Mouse (Mus musculus): ENCODE results near the gene Tcam1. TPM values are rescaled to one million over a fixed set of nuclear protein-coding genes. Genes with fewer than 3 reads are reported as not detected.

Gene Tcam1
- total RNA-seq, 4 experiments from 2014 or later, result 0.07 to 0.13 (median 0.12) TPM; not detected in 1

GRCm38 (mm10) chr11:106318406-106319366, 42.2 kb downstream of the Tcam1 start:
- DNase-seq (ENCODE audit: low spot score in 2 of 2), result no peak

- no peak for DNase-seq (ENCODE audit: low spot score in 2 of 2)
These were observed 48.4 kb downstream of the Tcam1 start for GRCm38 (mm10) chr11:106324858-106325257.

GRCm38 (mm10) chr11:106325566-106326206, 49.2 kb downstream of the Tcam1 start:
- DNase-seq (ENCODE audit: low spot score in 2 of 2), result no peak

GRCm38 (mm10) chr11:106326475-106326874, 50.0 kb downstream of the Tcam1 start:
- no peak for DNase-seq (ENCODE audit: low spot score in 2 of 2)

- peak in 1 of 2 experiments; percentile 75 for DNase-seq (ENCODE audit: low spot score in 2 of 2)
These were observed 52.0 kb downstream of the Tcam1 start for GRCm38 (mm10) chr11:106328521-106328920.

- DNase-seq (ENCODE audit: low spot score in 2 of 2), result no peak
These were observed 52.7 kb downstream of the Tcam1 start for GRCm38 (mm10) chr11:106329128-106329527.

- no peak for DNase-seq (ENCODE audit: low spot score in 2 of 2)
These were observed 53.2 kb downstream of the Tcam1 start for GRCm38 (mm10) chr11:106329682-106330081.

GRCm38 (mm10) chr11:106332458-106332857, 56.0 kb downstream of the Tcam1 start:
- DNase-seq (ENCODE audit: low spot score in 2 of 2), result peak in 1 of 2 experiments; percentile 55

GRCm38 (mm10) chr11:106334066-106334465, 57.6 kb downstream of the Tcam1 start:
- peak; percentile 58 to 72 for DNase-seq (ENCODE audit: low spot score in 2 of 2)

GRCm38 (mm10) chr11:106338029-106338428, 61.6 kb downstream of the Tcam1 start:
- DNase-seq (ENCODE audit: low spot score in 2 of 2), result peak in 1 of 2 experiments; percentile 47

Other genes starting within 250 kb of the Tcam1 start
- gene Dcaf7, start 239.8 kb upstream of the Tcam1 start, total RNA-seq (2022), result 10 to 100 TPM; 21.1 to 27.1 (median 25.0) TPM
- 10 to 100 TPM; 35.8 to 42.1 (median 39.3) TPM for gene Taco1, start 210.6 kb upstream of the Tcam1 start, total RNA-seq (2022)
- gene Map3k3, start 192.1 kb upstream of the Tcam1 start, total RNA-seq (2022), result 10 to 100 TPM; 20.6 to 24.8 (median 22.5) TPM
- gene Gm10840, start 115.8 kb upstream of the Tcam1 start, total RNA-seq (2022), result not detected
- gene Limd2, start 115.8 kb upstream of the Tcam1 start, total RNA-seq (2022), result 1 to 10 TPM; 2.2 to 2.8 (median 2.4) TPM
- 10 to 100 TPM; 11.1 to 14.7 (median 12.6) TPM for gene Strada, start 74.5 kb upstream of the Tcam1 start, total RNA-seq (2022)
- gene Ccdc47, start 60.3 kb upstream of the Tcam1 start, total RNA-seq (2022), result 10 to 100 TPM; 59.2 to 76.2 (median 65.5) TPM
- gene Ddx42, start 59.7 kb upstream of the Tcam1 start, total RNA-seq (2022), result 10 to 100 TPM; 22.8 to 26.9 (median 24.4) TPM
- gene Ftsj3, start 20.6 kb upstream of the Tcam1 start, total RNA-seq (2022), result 10 to 100 TPM; 18.0 to 28.8 (median 21.3) TPM
- gene Psmc5, start 20.5 kb upstream of the Tcam1 start, total RNA-seq (2022), result 100 to 1,000 TPM; 125 to 150 (median 137) TPM
- 10 to 100 TPM in 2 of 4 experiments, 1 to 10 TPM in 2; 8.3 to 11.5 (median 10.0) TPM for gene Smarcd2, start 3.7 kb upstream of the Tcam1 start, total RNA-seq (2022)
- gene Gh, start 25.2 kb downstream of the Tcam1 start, total RNA-seq (2022), result not detected
- under 1 TPM in 3 of 4 experiments, not detected in 1; 0.24 to 0.58 (median 0.25) TPM for gene Cd79b, start 38.1 kb downstream of the Tcam1 start, total RNA-seq (2022)
- gene Scn4a, start 76.6 kb downstream of the Tcam1 start, total RNA-seq (2022), result 100 to 1,000 TPM; 486 to 711 (median 596) TPM
- 1 to 10 TPM; 3.3 to 5.5 (median 4.3) TPM for gene Prr29, start 88.8 kb downstream of the Tcam1 start, total RNA-seq (2022)
- 1 to 10 TPM; 2.3 to 5.2 (median 4.3) TPM for gene Icam2, start 111.4 kb downstream of the Tcam1 start, total RNA-seq (2022)
- 1 to 10 TPM; 6.9 to 8.9 (median 7.6) TPM for gene Ern1, start 211.2 kb downstream of the Tcam1 start, total RNA-seq (2022)

All from gastrocnemius, adult 8-10 months (tissue).